Mouse (Mus musculus) limb, embryonic 11.5 days (tissue): ENCODE data around the gene Cidec. TPM values are rescaled to one million over a fixed set of nuclear protein-coding genes. Genes with fewer than 3 reads are reported as not detected.

Experiments used
- ATAC-seq: fragments of 200-750 bp; cut with Nextera tagmentation; 2 replicates; pipeline ENCODE4 v1.8.0; 2017; ENCODE audit warnings: low read depth; ENCODE audit not compliant: insufficient number of reproducible peaks, low FRiP score, low TSS enrichment
- DNase-seq: peaks from one replicate; pipeline ENCODE4 v3.0.0-alpha.2; 2015; ENCODE audit warnings: low spot score
- H3K27ac ChIP-seq: fragments of 300-500 bp; sonication (generic); replicated peaks from 2 replicates; pipeline ENCODE4 v1.5.1; 2014; ENCODE audit warnings: low read depth, mild to moderate bottlenecking, low read length
- H3K27me3 ChIP-seq: fragments of 300-500 bp; sonication (generic); 2 replicates; pipeline ENCODE4 v1.6.1; 2014; ENCODE audit warnings: mild to moderate bottlenecking, low read length, mixed read lengths; ENCODE audit not compliant: control insufficient read depth, insufficient read depth
- H3K36me3 ChIP-seq: fragments of 300-500 bp; sonication (generic); 2 replicates; pipeline ENCODE4 v1.6.1; 2014; ENCODE audit warnings: mild to moderate bottlenecking, low read length, moderate library complexity, mixed read lengths; ENCODE audit not compliant: control insufficient read depth, insufficient read depth
- H3K4me1 ChIP-seq: fragments of 300-500 bp; sonication (generic); 2 replicates; pipeline ENCODE4 v1.6.1; 2014; ENCODE audit warnings: low read length, mixed read lengths; ENCODE audit not compliant: control insufficient read depth, insufficient read depth
- H3K4me2 ChIP-seq: fragments of 300-500 bp; sonication (generic); 2 replicates; pipeline ENCODE4 v1.6.1; 2014; ENCODE audit warnings: low read depth, mild to moderate bottlenecking, moderate library complexity; ENCODE audit not compliant: severe bottlenecking
- H3K4me3 ChIP-seq: fragments of 300-500 bp; sonication (generic); 2 replicates; pipeline ENCODE4 v1.5.1; 2014; ENCODE audit warnings: low read depth, low read length
- H3K9ac ChIP-seq: fragments of 300-500 bp; sonication (generic); 2 replicates; pipeline ENCODE4 v1.6.1; 2014; ENCODE audit warnings: mild to moderate bottlenecking, low read length
- H3K9me3 ChIP-seq: fragments of 300-500 bp; sonication (generic); 2 replicates; pipeline ENCODE4 v1.6.1; 2016; ENCODE audit warnings: low read length; ENCODE audit not compliant: control insufficient read depth
- WGBS: fragments of 180-500 bp; shearing (Covaris S2); extraction: QIAGEN DNeasy Blood & Tissue Kit; methylation state at CpG from one replicate; pipeline ENCODE4 v1.1.7; 2014; 5-methylcytosine and 5-hydroxymethylcytosine counted together
- polyA plus RNA-seq: library from polyadenylated mRNA; unstranded; fragments of >200 nt; fragmentation: Nextera tagmentation; extraction: Ambion mirVana; gene quantifications from 2 replicates; pipeline ENCODE4 v1.2.1, GENCODE M21; 2014

Cidec gene
- polyA plus RNA-seq, 1 experiment from 2014 or later = not detected

- 0 out of 2 replicates have a peak, but pooled peaks cover 4% of the 10 kb centered on the region for H3K4me1 ChIP-seq
- no peak overlapping the region for H3K27ac ChIP-seq
- peak overlapping the region; percentile 94 for H3K9ac ChIP-seq
- ATAC-seq (0 out of 2 replicates have a peak, but pooled peaks have one; percentile 12), DNase-seq (no peak)
- no peaks in the 10 kb centered on the region for H3K9me3 ChIP-seq
- H3K4me2 ChIP-seq = peak overlapping the region; percentile 90
- H3K27me3 ChIP-seq = no peaks in the 10 kb centered on the region
- no peaks in the 10 kb centered on the region for H3K36me3 ChIP-seq
- peak overlapping the region; percentile 99 for H3K4me3 ChIP-seq
- WGBS = 42% methylated on average over 9 of the region's 9 CpGs
Measured at GRCm38 (mm10) chr6:113442087-113442441, 6.5 kb upstream of the Cidec start.

- ATAC-seq (no peak), DNase-seq (peak; percentile 87)
- Histone ChIP-seq H3K4me2 (no peak overlapping the region), H3K27me3 (no peaks in the 10 kb centered on the region), H3K9ac (no peak overlapping the region), H3K4me3 (no peak overlapping the region), H3K4me1 (0 out of 2 replicates have a peak, but pooled peaks cover 4% of the 10 kb centered on the region), H3K9me3 (no peaks in the 10 kb centered on the region), H3K27ac (no peak overlapping the region), H3K36me3 (no peaks in the 10 kb centered on the region)
- 54% methylated on average over 7 of the region's 7 CpGs for whole genome bisulfite sequencing
Measured at GRCm38 (mm10) chr6:113441147-113441680, 5.7 kb upstream of the Cidec start.

- ATAC-seq = no peak
- Histone ChIP-seq H3K9me3 (no peaks in the 10 kb centered on the region), H3K36me3 (no peaks in the 10 kb centered on the region), H3K4me3 (no peak overlapping the region), H3K4me2 (no peak overlapping the region), H3K9ac (no peak overlapping the region), H3K4me1 (0 out of 2 replicates have a peak, but pooled peaks cover 4% of the 10 kb centered on the region), H3K27me3 (no peaks in the 10 kb centered on the region), H3K27ac (no peak overlapping the region)
- DNase-seq = no peak
- WGBS = 80% methylated on average over 3 of the region's 3 CpGs
Measured at GRCm38 (mm10) chr6:113440686-113441085, 5.1 kb upstream of the Cidec start.

- Histone ChIP-seq H3K4me2 (no peak overlapping the region), H3K36me3 (no peaks in the 10 kb centered on the region), H3K4me3 (no peak overlapping the region), H3K9me3 (no peaks in the 10 kb centered on the region), H3K9ac (no peak overlapping the region), H3K27me3 (no peaks in the 10 kb centered on the region), H3K4me1 (0 out of 2 replicates have a peak, but pooled peaks cover 4% of the 10 kb centered on the region), H3K27ac (no peak overlapping the region)
- WGBS = 58% methylated on average over 12 of the region's 12 CpGs
- no peak for ATAC-seq
- DNase-seq = no peak
Measured at GRCm38 (mm10) chr6:113438721-113439430, 3.3 kb upstream of the Cidec start.

GRCm38 (mm10) chr6:113437135-113437534 is 1.6 kb upstream of the Cidec start:
- Histone ChIP-seq H3K9ac (no peak overlapping the region), H3K9me3 (no peaks in the 10 kb centered on the region), H3K27ac (no peak overlapping the region), H3K36me3 (no peaks in the 10 kb centered on the region), H3K4me2 (no peak overlapping the region), H3K27me3 (no peaks in the 10 kb centered on the region), H3K4me1 (no peaks in the 10 kb centered on the region), H3K4me3 (no peak overlapping the region)
- 79% methylated on average over 12 of the region's 12 CpGs for WGBS
- ATAC-seq (no peak), DNase-seq (no peak)

- Histone ChIP-seq H3K4me3 (no peak overlapping the region), H3K27me3 (no peaks in the 10 kb centered on the region), H3K36me3 (no peaks in the 10 kb centered on the region), H3K4me1 (no peaks in the 10 kb centered on the region), H3K27ac (no peak overlapping the region), H3K9me3 (no peaks in the 10 kb centered on the region), H3K9ac (no peak overlapping the region), H3K4me2 (no peak overlapping the region)
- WGBS = 75% methylated on average over 7 of the region's 7 CpGs
- DNase-seq = no peak
- no peak for ATAC-seq
Measured at GRCm38 (mm10) chr6:113434691-113435090, 869 bp downstream of the Cidec start.

- Histone ChIP-seq H3K9ac (no peak overlapping the region), H3K4me3 (no peak overlapping the region), H3K4me2 (no peak overlapping the region), H3K36me3 (no peaks in the 10 kb centered on the region), H3K4me1 (no peaks in the 10 kb centered on the region), H3K27me3 (no peaks in the 10 kb centered on the region), H3K9me3 (no peaks in the 10 kb centered on the region), H3K27ac (no peak overlapping the region)
- ATAC-seq (no peak), DNase-seq (no peak)
- 87% methylated on average over 3 of the region's 3 CpGs for WGBS
Measured at GRCm38 (mm10) chr6:113433661-113434060, 1.9 kb downstream of the Cidec start.

- Histone ChIP-seq H3K9ac (no peak overlapping the region), H3K4me3 (no peak overlapping the region), H3K4me2 (no peak overlapping the region), H3K36me3 (no peaks in the 10 kb centered on the region), H3K9me3 (no peaks in the 10 kb centered on the region), H3K27ac (no peak overlapping the region), H3K27me3 (no peaks in the 10 kb centered on the region), H3K4me1 (no peaks in the 10 kb centered on the region)
- WGBS = 58% methylated on average over 3 of the region's 3 CpGs
- no peak for ATAC-seq
- DNase-seq = no peak
Measured at GRCm38 (mm10) chr6:113431801-113432200, 3.8 kb downstream of the Cidec start.
